Mouse (Mus musculus): ENCODE measurements at regions not wholly inside any gene's neighbourhood (a gene's known extent, or its start where the extent isn't known, plus 50 kb on each side); places are given as distances from the start of the nearest gene placed in this dataset.

DNA sequence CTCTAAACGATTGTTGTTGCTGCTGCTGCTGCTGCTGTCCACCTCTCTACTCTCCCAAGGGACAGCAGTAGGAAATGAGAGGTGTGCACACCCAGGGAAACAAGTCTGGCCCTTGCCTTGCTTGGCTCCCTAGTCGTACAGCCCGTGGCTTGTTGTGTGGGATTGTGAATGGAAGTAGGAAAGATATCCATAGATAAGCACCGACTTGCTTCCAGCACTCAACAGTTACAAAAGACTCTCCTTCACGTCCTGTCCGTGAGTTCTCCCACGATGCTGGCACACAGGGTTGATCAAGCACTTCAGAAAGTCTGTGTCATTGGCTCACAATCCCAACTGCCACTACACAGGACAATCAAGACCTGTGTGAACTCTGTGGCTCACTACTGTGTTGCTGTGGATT, 276.7 kb upstream of the Prox1 start:
- H3K9me3 ChIP-seq (replicated peaks; ENCODE audit: control insufficient read depth, low read length): no peaks in the 10 kb centered on the region
- no peak overlapping the region for H3K27ac ChIP-seq (ENCODE audit: low read length)
- H3K4me1 ChIP-seq (ENCODE audit: control insufficient read depth, low read depth, low read length): no peaks in the 10 kb centered on the region
- no peak overlapping the region for H3K4me2 ChIP-seq (ENCODE audit: low read depth, low read length)
- no peak overlapping the region for H3K9ac ChIP-seq (ENCODE audit: low read depth, low read length)
- no peak overlapping the region for H3K4me3 ChIP-seq (ENCODE audit: low read depth, low read length)
- no peaks in the 10 kb centered on the region for H3K36me3 ChIP-seq (ENCODE audit: control insufficient read depth, insufficient read depth)
- no peaks in the 10 kb centered on the region for H3K27me3 ChIP-seq (ENCODE audit: control insufficient read depth, insufficient read depth, low read depth, low read length)
- WGBS (ENCODE audit: insufficient replicate concordance): 45% methylated on average over 7 of the region's 7 CpGs
- no peak for ATAC-seq (ENCODE audit: low read depth)

DNA sequence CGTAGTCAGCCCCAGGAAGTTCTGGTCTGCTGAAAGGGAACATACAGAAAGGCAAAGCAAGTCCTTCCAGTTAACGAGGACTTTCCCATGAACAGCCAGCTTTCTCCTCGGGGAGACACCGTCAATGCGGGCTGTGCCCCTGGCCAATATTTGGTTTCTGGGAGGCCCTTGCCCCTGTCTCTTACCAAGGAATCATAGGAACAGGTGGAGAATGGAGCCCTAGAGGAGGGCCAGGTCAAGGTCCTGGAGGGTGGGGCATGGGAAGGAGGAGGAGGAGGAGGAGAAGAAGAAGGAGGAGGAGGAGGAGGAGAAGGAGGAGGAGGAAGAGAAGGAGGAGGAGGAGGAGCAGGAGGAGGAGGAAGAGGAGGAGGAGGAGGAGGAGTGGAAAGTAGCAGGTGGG, 276.2 kb upstream of the Prox1 start:
- no peak overlapping the region for H3K4me3 ChIP-seq (ENCODE audit: low read depth, low read length)
- no peak overlapping the region for H3K27ac ChIP-seq (ENCODE audit: low read length)
- no peaks in the 10 kb centered on the region for H3K27me3 ChIP-seq (ENCODE audit: control insufficient read depth, insufficient read depth, low read depth, low read length)
- H3K4me1 ChIP-seq (ENCODE audit: control insufficient read depth, low read depth, low read length): no peaks in the 10 kb centered on the region
- 61% methylated on average over 5 of the region's 5 CpGs for WGBS (ENCODE audit: insufficient replicate concordance)
- H3K36me3 ChIP-seq (ENCODE audit: control insufficient read depth, insufficient read depth): no peaks in the 10 kb centered on the region
- no peak overlapping the region for H3K9ac ChIP-seq (ENCODE audit: low read depth, low read length)
- no peak overlapping the region for H3K4me2 ChIP-seq (ENCODE audit: low read depth, low read length)
- no peak for ATAC-seq (ENCODE audit: low read depth)
- no peaks in the 10 kb centered on the region for H3K9me3 ChIP-seq (replicated peaks; ENCODE audit: control insufficient read depth, low read length)

DNA sequence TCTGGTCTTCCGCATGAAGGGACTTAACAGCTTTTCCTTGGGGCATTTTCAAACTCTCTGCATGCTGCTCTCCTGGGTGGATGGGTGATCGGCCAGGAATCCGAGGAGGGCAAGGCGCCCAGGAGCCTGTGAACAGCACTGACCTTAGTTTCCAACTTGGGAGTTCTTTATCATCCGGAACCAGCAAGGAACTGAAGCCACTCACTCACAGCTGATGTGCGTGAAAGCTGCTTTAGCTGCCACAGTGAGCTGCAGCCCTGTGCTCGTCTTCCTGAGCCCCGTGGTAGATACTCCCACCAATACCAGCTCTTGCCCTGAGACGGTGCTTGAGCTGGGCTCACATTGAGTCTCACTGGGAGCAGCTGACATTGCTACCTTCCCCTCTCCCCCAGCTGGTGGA, 273.9 kb upstream of the Prox1 start:
- Histone ChIP-seq H3K27ac (ENCODE audit: low read length) (no peak overlapping the region), H3K9me3 (replicated peaks; ENCODE audit: control insufficient read depth, low read length) (no peaks in the 10 kb centered on the region), H3K4me2 (ENCODE audit: low read depth, low read length) (no peak overlapping the region), H3K36me3 (ENCODE audit: control insufficient read depth, insufficient read depth) (no peaks in the 10 kb centered on the region), H3K4me3 (ENCODE audit: low read depth, low read length) (no peak overlapping the region), H3K27me3 (ENCODE audit: control insufficient read depth, insufficient read depth, low read depth, low read length) (no peaks in the 10 kb centered on the region), H3K9ac (ENCODE audit: low read depth, low read length) (no peak overlapping the region), H3K4me1 (ENCODE audit: control insufficient read depth, low read depth, low read length) (no peaks in the 10 kb centered on the region)
- WGBS (ENCODE audit: insufficient replicate concordance): 57% methylated on average over 9 of the region's 9 CpGs
- ATAC-seq (ENCODE audit: low read depth): no peak

DNA sequence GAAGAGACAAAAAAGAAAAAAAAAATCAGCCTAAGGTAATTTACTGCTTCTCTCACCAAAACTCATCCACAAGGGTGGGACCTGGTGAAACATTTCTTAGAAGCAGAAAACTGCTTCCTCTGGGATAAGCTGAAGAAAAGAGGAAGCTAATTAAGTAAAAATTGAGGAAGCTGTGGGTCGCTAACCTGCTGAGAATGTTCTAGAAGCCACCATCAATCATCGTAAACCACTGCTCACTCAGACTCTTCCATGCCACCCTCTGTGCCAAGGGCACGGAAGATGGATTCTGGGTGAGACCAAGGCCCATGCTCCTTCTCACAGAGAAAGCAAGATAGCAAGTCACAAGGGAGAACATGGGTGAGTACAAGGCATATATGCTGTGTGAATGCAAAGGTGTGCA, 272.7 kb upstream of the Prox1 start:
- H3K4me3 ChIP-seq (ENCODE audit: low read depth, low read length): no peak overlapping the region
- no peaks in the 10 kb centered on the region for H3K27me3 ChIP-seq (ENCODE audit: control insufficient read depth, insufficient read depth, low read depth, low read length)
- no peak overlapping the region for H3K27ac ChIP-seq (ENCODE audit: low read length)
- no peak overlapping the region for H3K4me2 ChIP-seq (ENCODE audit: low read depth, low read length)
- no peaks in the 10 kb centered on the region for H3K9me3 ChIP-seq (replicated peaks; ENCODE audit: control insufficient read depth, low read length)
- WGBS (ENCODE audit: insufficient replicate concordance): 23% methylated on average over 3 of the region's 3 CpGs
- no peak overlapping the region for H3K9ac ChIP-seq (ENCODE audit: low read depth, low read length)
- H3K4me1 ChIP-seq (ENCODE audit: control insufficient read depth, low read depth, low read length): no peaks in the 10 kb centered on the region
- ATAC-seq (ENCODE audit: low read depth): no peak
- H3K36me3 ChIP-seq (ENCODE audit: control insufficient read depth, insufficient read depth): no peaks in the 10 kb centered on the region

DNA sequence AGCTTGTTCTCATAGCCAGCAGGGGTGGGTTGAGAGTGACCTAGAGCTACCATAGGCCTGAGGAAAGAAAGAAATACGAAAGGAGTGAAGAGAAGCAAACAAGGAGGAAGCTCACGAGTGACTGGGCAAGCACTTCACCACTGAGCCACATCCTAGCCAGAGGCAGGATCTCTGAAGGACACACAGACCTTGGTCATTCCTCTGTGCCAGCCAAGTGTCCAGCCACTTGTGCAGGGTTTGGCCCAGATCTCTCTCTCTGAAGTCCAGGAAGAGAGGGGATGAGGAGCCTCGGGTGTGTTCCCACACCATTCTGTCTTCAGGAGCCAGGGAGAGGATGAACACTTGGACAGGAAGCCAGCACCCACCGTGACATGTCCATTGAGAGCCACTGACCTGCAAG, 271.7 kb upstream of the Prox1 start:
- Histone ChIP-seq H3K9ac (ENCODE audit: low read depth, low read length) (no peak overlapping the region), H3K4me2 (ENCODE audit: low read depth, low read length) (no peak overlapping the region), H3K4me1 (ENCODE audit: control insufficient read depth, low read depth, low read length) (no peaks in the 10 kb centered on the region), H3K9me3 (replicated peaks; ENCODE audit: control insufficient read depth, low read length) (no peaks in the 10 kb centered on the region), H3K27ac (ENCODE audit: low read length) (no peak overlapping the region), H3K36me3 (ENCODE audit: control insufficient read depth, insufficient read depth) (no peaks in the 10 kb centered on the region), H3K4me3 (ENCODE audit: low read depth, low read length) (no peak overlapping the region), H3K27me3 (ENCODE audit: control insufficient read depth, insufficient read depth, low read depth, low read length) (no peaks in the 10 kb centered on the region)
- ATAC-seq (ENCODE audit: low read depth): no peak
- WGBS (ENCODE audit: insufficient replicate concordance): 48% methylated on average over 4 of the region's 4 CpGs

DNA sequence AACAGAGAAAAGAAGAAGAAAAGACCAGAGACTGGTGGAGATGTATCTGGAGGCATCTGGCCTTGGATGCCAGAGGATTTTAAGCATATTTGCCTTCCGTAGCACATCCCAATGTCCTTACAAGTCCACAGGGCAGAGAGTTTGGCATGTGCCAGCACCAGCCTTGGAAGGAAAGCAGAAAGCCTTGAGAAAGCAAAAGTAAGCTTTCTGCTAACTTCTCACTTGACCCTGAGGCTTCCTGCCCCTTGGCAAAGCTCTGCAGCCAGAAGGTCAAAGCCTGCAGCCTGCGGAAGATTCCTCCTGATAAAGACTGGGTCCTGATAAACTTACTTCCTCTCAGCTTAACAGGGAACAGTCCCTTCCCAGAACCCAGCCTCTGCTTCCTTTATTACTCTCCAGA, 268.3 kb upstream of the Prox1 start:
- ATAC-seq (ENCODE audit: low read depth): no peak
- no peaks in the 10 kb centered on the region for H3K9me3 ChIP-seq (replicated peaks; ENCODE audit: control insufficient read depth, low read length)
- no peaks in the 10 kb centered on the region for H3K27me3 ChIP-seq (ENCODE audit: control insufficient read depth, insufficient read depth, low read depth, low read length)
- 39% methylated on average over 2 of the region's 2 CpGs for WGBS (ENCODE audit: insufficient replicate concordance)
- no peak overlapping the region for H3K4me2 ChIP-seq (ENCODE audit: low read depth, low read length)
- no peak overlapping the region for H3K4me3 ChIP-seq (ENCODE audit: low read depth, low read length)
- H3K27ac ChIP-seq (ENCODE audit: low read length): no peak overlapping the region
- no peak overlapping the region for H3K9ac ChIP-seq (ENCODE audit: low read depth, low read length)
- H3K4me1 ChIP-seq (ENCODE audit: control insufficient read depth, low read depth, low read length): no peaks in the 10 kb centered on the region
- H3K36me3 ChIP-seq (ENCODE audit: control insufficient read depth, insufficient read depth): no peaks in the 10 kb centered on the region

DNA sequence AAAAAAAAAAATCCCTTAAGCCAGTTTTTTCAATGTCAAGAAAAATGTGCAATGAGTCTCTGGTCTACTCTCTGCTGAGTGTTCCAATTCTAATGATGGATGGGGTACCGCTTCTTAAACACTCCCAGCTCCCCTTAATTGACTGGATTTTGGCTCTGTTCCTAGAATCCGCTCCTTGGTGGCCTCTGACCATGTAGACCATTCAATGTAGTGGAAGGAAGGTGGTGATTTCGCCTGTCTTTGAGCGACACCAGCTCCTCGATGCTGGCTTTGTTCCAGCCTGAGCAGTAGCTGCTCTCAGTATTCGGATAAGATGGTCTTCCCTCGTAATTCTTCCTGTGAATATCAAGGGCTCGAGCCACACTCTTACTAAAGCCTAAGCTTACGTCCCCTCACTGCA, 252.4 kb upstream of the Prox1 start:
- H3K27me3 ChIP-seq (ENCODE audit: control insufficient read depth, insufficient read depth, low read depth, low read length): no peaks in the 10 kb centered on the region
- no peak for ATAC-seq (ENCODE audit: low read depth)
- 60% methylated on average over 9 of the region's 9 CpGs for WGBS (ENCODE audit: insufficient replicate concordance)
- H3K9me3 ChIP-seq (replicated peaks; ENCODE audit: control insufficient read depth, low read length): peaks cover 2% of the 10 kb centered on the region; the same call in 1 of the 2 replicates
- H3K27ac ChIP-seq (ENCODE audit: low read length): no peak overlapping the region
- no peak overlapping the region for H3K4me2 ChIP-seq (ENCODE audit: low read depth, low read length)
- H3K36me3 ChIP-seq (ENCODE audit: control insufficient read depth, insufficient read depth): no peaks in the 10 kb centered on the region
- no peak overlapping the region for H3K9ac ChIP-seq (ENCODE audit: low read depth, low read length)
- no peak overlapping the region for H3K4me3 ChIP-seq (ENCODE audit: low read depth, low read length)
- no peaks in the 10 kb centered on the region for H3K4me1 ChIP-seq (ENCODE audit: control insufficient read depth, low read depth, low read length)

DNA sequence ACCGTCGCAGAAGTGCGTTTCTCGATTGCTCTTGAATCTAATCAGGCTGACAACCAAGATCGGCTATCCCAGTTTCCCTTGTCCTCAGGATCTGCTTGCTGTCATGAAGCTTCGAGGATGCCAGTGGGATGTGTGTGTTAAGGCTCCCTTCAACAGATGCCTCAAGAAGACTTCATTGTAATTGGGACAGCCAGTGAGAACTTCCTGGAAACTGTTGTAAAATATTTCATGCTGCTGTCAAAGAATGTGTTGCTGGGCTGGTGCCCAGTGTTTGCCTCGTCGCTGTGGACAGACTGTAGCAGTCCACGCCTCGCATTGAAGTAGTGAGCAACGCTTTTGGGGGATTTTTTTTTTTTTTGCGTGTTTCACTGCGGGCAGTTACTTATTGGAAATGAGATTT, 249.2 kb upstream of the Prox1 start:
- no peak for ATAC-seq (ENCODE audit: low read depth)
- Histone ChIP-seq H3K36me3 (ENCODE audit: control insufficient read depth, insufficient read depth) (no peaks in the 10 kb centered on the region), H3K9me3 (replicated peaks; ENCODE audit: control insufficient read depth, low read length) (peaks cover 2% of the 10 kb centered on the region; the same call in 1 of the 2 replicates), H3K4me1 (ENCODE audit: control insufficient read depth, low read depth, low read length) (no peaks in the 10 kb centered on the region), H3K27ac (ENCODE audit: low read length) (no peak overlapping the region), H3K4me3 (ENCODE audit: low read depth, low read length) (no peak overlapping the region), H3K4me2 (ENCODE audit: low read depth, low read length) (no peak overlapping the region), H3K27me3 (ENCODE audit: control insufficient read depth, insufficient read depth, low read depth, low read length) (no peaks in the 10 kb centered on the region), H3K9ac (ENCODE audit: low read depth, low read length) (no peak overlapping the region)
- 50% methylated on average over 13 of the region's 13 CpGs for WGBS (ENCODE audit: insufficient replicate concordance)

DNA sequence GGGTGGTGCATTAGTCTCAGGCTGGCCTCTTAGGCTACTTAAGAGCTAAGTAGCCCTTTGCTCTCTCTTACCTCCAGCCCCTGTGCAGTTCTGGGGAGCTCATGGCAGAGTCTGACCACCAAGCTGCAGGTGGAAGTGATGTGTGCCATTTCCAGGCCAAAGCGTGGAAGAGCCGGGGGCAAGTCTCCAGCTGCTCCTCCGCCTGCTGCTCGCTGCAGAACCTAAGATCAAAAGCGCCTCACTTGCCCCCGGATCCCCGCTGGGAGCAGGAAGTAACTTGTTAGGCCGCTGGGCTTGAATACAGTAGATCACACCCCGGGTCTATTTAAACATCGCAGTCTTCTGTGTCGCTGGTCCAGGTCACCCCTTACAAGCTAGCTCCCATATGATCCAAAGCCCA, 246.8 kb upstream of the Prox1 start:
- no peak for ATAC-seq (ENCODE audit: low read depth)

DNA sequence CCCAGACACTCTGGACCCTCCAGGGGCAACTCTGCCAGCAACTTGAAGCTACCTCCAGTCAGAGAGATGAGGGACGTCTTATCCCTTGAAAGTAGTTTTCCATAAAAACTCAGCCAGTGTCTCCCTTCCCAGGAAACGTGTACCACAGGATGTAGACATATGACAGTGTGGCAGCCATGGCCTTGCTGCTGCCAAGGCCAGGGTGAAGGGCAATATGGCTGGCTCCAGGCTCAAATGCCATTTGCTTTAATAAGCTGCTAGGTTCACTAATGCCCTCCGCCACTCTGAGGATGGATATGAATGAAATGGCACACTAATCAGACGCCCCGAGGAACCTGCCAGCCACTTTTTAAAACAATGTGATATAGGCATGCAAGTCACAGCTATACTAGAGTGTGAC, 241.2 kb upstream of the Prox1 start:
- ATAC-seq (ENCODE audit: low read depth): no peak
- Histone ChIP-seq H3K27me3 (ENCODE audit: control insufficient read depth, insufficient read depth, low read depth, low read length) (no peaks in the 10 kb centered on the region), H3K4me1 (ENCODE audit: control insufficient read depth, low read depth, low read length) (no peaks in the 10 kb centered on the region), H3K9me3 (replicated peaks; ENCODE audit: control insufficient read depth, low read length) (no peaks in the 10 kb centered on the region), H3K27ac (ENCODE audit: low read length) (no peak overlapping the region), H3K36me3 (ENCODE audit: control insufficient read depth, insufficient read depth) (no peaks in the 10 kb centered on the region), H3K4me3 (ENCODE audit: low read depth, low read length) (no peak overlapping the region), H3K9ac (ENCODE audit: low read depth, low read length) (no peak overlapping the region), H3K4me2 (ENCODE audit: low read depth, low read length) (no peak overlapping the region)
- 67% methylated on average over 5 of the region's 5 CpGs for WGBS (ENCODE audit: insufficient replicate concordance)

More for the DNA sequence above, 246.8 kb upstream of the Prox1 start:
- Histone ChIP-seq H3K4me1 (ENCODE audit: control insufficient read depth, low read depth, low read length) (no peaks in the 10 kb centered on the region), H3K27me3 (ENCODE audit: control insufficient read depth, insufficient read depth, low read depth, low read length) (no peaks in the 10 kb centered on the region), H3K27ac (ENCODE audit: low read length) (no peak overlapping the region), H3K4me3 (ENCODE audit: low read depth, low read length) (no peak overlapping the region), H3K9me3 (replicated peaks; ENCODE audit: control insufficient read depth, low read length) (no peaks in the 10 kb centered on the region), H3K36me3 (ENCODE audit: control insufficient read depth, insufficient read depth) (no peaks in the 10 kb centered on the region), H3K9ac (ENCODE audit: low read depth, low read length) (no peak overlapping the region), H3K4me2 (ENCODE audit: low read depth, low read length) (no peak overlapping the region)
- WGBS (ENCODE audit: insufficient replicate concordance): 21% methylated on average over 11 of the region's 11 CpGs

All from liver, embryonic 16.5 days (tissue).